In genomic region chr11:46454453-46455045, GRCm38 (mm10) we compare ENCODE assay signal across 10 mouse cellular contexts. TPM values are rescaled to one million over a fixed set of nuclear protein-coding genes. Genes with fewer than 3 reads are reported as not detected.
DNase-seq lines count a peak whose midpoint lies in the region; ATAC-seq and TF ChIP-seq lines count a peak whose summit lies in the region.
"Had no signal": no experiment of that assay in that cellular context is flagged by ENCODE, and none has a peak within 500 bp of the region (broad histone marks: within the 10 kb centered on the region; RNA-seq: fewer than 3 reads in every experiment).

Gene Havcr2, plus strand, starts transcription at chr11:46454935.

- H3K4me3 ChIP-seq in bone marrow macrophage, adult 2 months (ENCODE audit: insufficient read depth, low read length), result peak within 1 kb of the TSS; percentile 38
- H3K4me3 ChIP-seq in liver, embryonic 11.5 days (ENCODE audit: low read depth, low read length), result no peak within 1 kb of the TSS
- no peak within 1 kb of the TSS for H3K4me3 ChIP-seq in limb, embryonic 10.5 days
- H3K4me3 ChIP-seq in midbrain, embryonic 14.5 days (replicated peaks; ENCODE audit: low read depth, low read length), result no peak within 1 kb of the TSS

- peak; percentile 21 for DNase-seq in adrenal gland, adult 2 months
- DNase-seq in adrenal gland, postnatal 14 days, result no peak
- DNase-seq in liver, embryonic 11.5 days (ENCODE audit: low spot score), result no peak
- no peak for DNase-seq in limb, embryonic 10.5 days (ENCODE audit: low spot score)
- DNase-seq in left cerebral cortex, postnatal 10 days (ENCODE audit: extremely low spot score in 1 of 2, low spot score in 2 of 2), result no peak
- no peak for DNase-seq in midbrain, embryonic 14.5 days
- DNase-seq: kidney, adult 8-10 months had no signal

- no peaks in the 10 kb centered on the region for H3K36me3 ChIP-seq in liver, embryonic 11.5 days (ENCODE audit: control insufficient read depth, insufficient read depth, low read length)
- no peaks in the 10 kb centered on the region for H3K36me3 ChIP-seq in limb, embryonic 10.5 days
- H3K36me3 ChIP-seq in midbrain, embryonic 14.5 days (ENCODE audit: control insufficient read depth, insufficient read depth, low read length), result no peaks in the 10 kb centered on the region

- 44% methylated on average over 6 of the region's 6 CpGs for WGBS in liver, embryonic 11.5 days
- WGBS in limb, embryonic 10.5 days, result 86% methylated on average over 6 of the region's 6 CpGs
- 82% methylated on average over 6 of the region's 6 CpGs for WGBS in midbrain, embryonic 14.5 days

- H3K4me2 ChIP-seq in liver, embryonic 11.5 days, result no peak within 1 kb of the TSS
- H3K4me2 ChIP-seq in midbrain, embryonic 14.5 days (ENCODE audit: low read length), result no peak within 1 kb of the TSS

- peaks cover 22% of the 10 kb centered on the region for H3K4me1 ChIP-seq in bone marrow macrophage, adult 2 months (ENCODE audit: control insufficient read depth, insufficient read depth, low read length)
- H3K4me1 ChIP-seq in liver, embryonic 11.5 days (replicated peaks; ENCODE audit: control insufficient read depth, insufficient read depth, low read length), result peaks cover 4% of the 10 kb centered on the region
- no peaks in the 10 kb centered on the region for H3K4me1 ChIP-seq in limb, embryonic 10.5 days
- no peaks in the 10 kb centered on the region for H3K4me1 ChIP-seq in midbrain, embryonic 14.5 days (ENCODE audit: control insufficient read depth, insufficient read depth, low read length)

- no peaks in the 10 kb centered on the region for H3K9me3 ChIP-seq in liver, embryonic 11.5 days (ENCODE audit: control insufficient read depth, low read length)
- H3K9me3 ChIP-seq in limb, embryonic 10.5 days (replicated peaks), result no peaks in the 10 kb centered on the region
- H3K9me3 ChIP-seq in midbrain, embryonic 14.5 days (ENCODE audit: control insufficient read depth, low read length), result no peaks in the 10 kb centered on the region

- no peaks in the 10 kb centered on the region for H3K27me3 ChIP-seq in liver, embryonic 11.5 days (replicated peaks; ENCODE audit: control insufficient read depth, insufficient read depth, low read length)
- no peaks in the 10 kb centered on the region for H3K27me3 ChIP-seq in limb, embryonic 10.5 days (ENCODE audit: low read depth, poor library complexity, severe bottlenecking)
- H3K27me3 ChIP-seq in midbrain, embryonic 14.5 days (ENCODE audit: control insufficient read depth, insufficient read depth, low read length), result no peaks in the 10 kb centered on the region

- no peak for TF ChIP-seq POLR2A in bone marrow macrophage, adult 2 months (IDR thresholded peaks at IDR 0.05; ENCODE audit: borderline replicate concordance, low read depth, low read length)

- intact Hi-C loops in left cerebral cortex, postnatal 10 days (cut with DNase I), result no loop called here

- no peak for TF ChIP-seq CTCF in bone marrow macrophage, adult 2 months (IDR thresholded peaks at IDR 0.05; ENCODE audit: low read depth, low read length)

- ATAC-seq in liver, embryonic 11.5 days (replicated peaks; ENCODE audit: low FRiP score), result peak; percentile 85
- ATAC-seq in monocyte, adult 5-6 weeks (replicated peaks; ENCODE audit: insufficient number of reproducible peaks, low FRiP score, low TSS enrichment, poor library complexity, severe bottlenecking), result peak; percentile 92
- ATAC-seq in midbrain, embryonic 14.5 days (ENCODE audit: low FRiP score, low TSS enrichment), result no peak
- ATAC-seq: forebrain, embryonic 14.5 days had no signal

- H3K27ac ChIP-seq in bone marrow macrophage, adult 2 months (ENCODE audit: insufficient read depth, low read depth, low read length), result peak within 1 kb of the TSS; percentile 56
- H3K27ac ChIP-seq in liver, embryonic 11.5 days (ENCODE audit: low read depth, low read length), result no peak within 1 kb of the TSS
- no peak within 1 kb of the TSS for H3K27ac ChIP-seq in limb, embryonic 10.5 days
- no peak within 1 kb of the TSS for H3K27ac ChIP-seq in midbrain, embryonic 14.5 days (replicated peaks; ENCODE audit: low read depth, low read length)

- no peak within 1 kb of the TSS for H3K9ac ChIP-seq in liver, embryonic 11.5 days (ENCODE audit: low read depth, low read length)
- no peak within 1 kb of the TSS for H3K9ac ChIP-seq in midbrain, embryonic 14.5 days (replicated peaks; ENCODE audit: low read length)

RNA-seq across cellular contexts. Expression of gene Havcr2, which starts in this region (rescaled TPM):
- total RNA-seq in adrenal gland, adult 2 months (2021), result 1 to 10 TPM; 1.6 to 2.7 TPM
- polyA plus RNA-seq in adrenal gland, adult 2 months (2012; rRNA removed), result 0.10 and 0.18 TPM in 2 replicates
- total RNA-seq in adrenal gland, postnatal 14 days (2021), result 0.96 and 1.5 TPM in 2 replicates
- polyA plus RNA-seq in bone marrow macrophage, adult 2 months (2012; ENCODE audit: insufficient read depth, insufficient read length, missing spikeins), result 22.1 and 27.7 TPM in 2 replicates
- 0.15 TPM in 1 of 2 replicates, not detected in the other for polyA plus RNA-seq in liver, embryonic 11.5 days (2014; fragmentation: Nextera tagmentation; extraction: Ambion mirVana)
- 111 to 182 TPM (median 181 TPM) in 3 replicates for total RNA-seq in monocyte, adult 5-6 weeks (2017)
- polyA plus RNA-seq in limb, embryonic 10.5 days (2016; fragmentation: Nextera tagmentation; extraction: Ambion mirVana), result 0.13 TPM in 1 of 2 replicates, not detected in the other
- total RNA-seq in left cerebral cortex, postnatal 10 days (2021), result 1 to 10 TPM in 1 of 2 experiments, under 1 TPM in 1; 0.87 to 1.5 TPM
- 0.18 TPM in 1 of 2 replicates, not detected in the other for polyA plus RNA-seq in midbrain, embryonic 14.5 days (2014; fragmentation: Nextera tagmentation; extraction: Ambion mirVana)

Comparison
In these comparisons a context has a peak if more than half of its experiments do, and no peak if none do; other contexts are left out.
1. RNA of gene Havcr2 (total RNA-seq): 111 to 182 TPM in monocyte, adult 5-6 weeks; 1.6 to 2.7 TPM in adrenal gland, adult 2 months, 0.87 to 1.5 TPM in left cerebral cortex, postnatal 10 days and 0.96 to 1.5 TPM in adrenal gland, postnatal 14 days; every median in the first group is over 10 times any median in the second.
2. RNA of gene Havcr2 (polyA plus RNA-seq): 22.1 to 27.7 TPM in bone marrow macrophage, adult 2 months; 0.18 TPM in midbrain, embryonic 14.5 days, 0.10 to 0.18 TPM in adrenal gland, adult 2 months, 0.15 TPM in liver, embryonic 11.5 days and 0.13 TPM in limb, embryonic 10.5 days; every median in the first group is over 10 times any median in the second.
3. Peak in ATAC-seq in liver, embryonic 11.5 days; RNA of the gene not detected or under 1 TPM.